ENCODE assay signal across 8 mouse cellular contexts in the genomic region with DNA sequence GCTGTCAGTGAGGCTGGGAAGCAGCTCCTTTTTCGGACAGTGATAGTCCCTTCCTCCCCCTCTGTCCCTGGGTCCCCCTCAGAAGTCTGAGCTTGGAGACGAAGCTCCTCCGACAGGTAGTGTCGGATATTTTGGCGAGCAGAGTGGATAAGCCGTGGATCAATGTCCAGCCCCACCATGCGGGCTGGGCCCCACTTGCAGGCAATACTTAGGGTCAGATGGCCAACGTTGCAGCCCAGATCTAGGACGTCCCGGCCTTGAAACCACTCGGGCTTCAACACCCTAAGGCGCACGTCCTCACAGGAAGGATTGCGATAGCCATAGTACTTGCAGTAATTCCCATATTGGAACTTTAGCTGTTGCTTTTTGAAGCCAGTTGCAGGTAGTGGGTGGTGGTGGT. TPM values are rescaled to one million over a fixed set of nuclear protein-coding genes. Genes with fewer than 3 reads are reported as not detected.
DNase-seq lines count a peak whose midpoint lies in the region; ATAC-seq and TF ChIP-seq lines count a peak whose summit lies in the region.

No protein-coding gene starts in this region.

- peak overlapping the region; percentile 89 for H3K4me3 ChIP-seq in heart, embryonic 10.5 days
- H3K4me3 ChIP-seq in E14TG2a.4 (replicated peaks; ENCODE audit: low read length): peak overlapping the region; percentile 94
- H3K4me3 ChIP-seq in embryonic fibroblast, embryonic 13.5 days (ENCODE audit: insufficient read depth, low read length): peak overlapping the region; percentile 71
- H3K4me3 ChIP-seq in limb, embryonic 15.5 days: peak overlapping the region; percentile 70

- peak overlapping the region; percentile 90 for H3K4me2 ChIP-seq in limb, embryonic 15.5 days

- H3K9ac ChIP-seq in limb, embryonic 15.5 days: peak overlapping the region; percentile 80; the same call in 1 of the 2 replicates

- peak overlapping the region; percentile 98 for H3K27ac ChIP-seq in heart, embryonic 10.5 days
- no peak overlapping the region for H3K27ac ChIP-seq in embryonic fibroblast, embryonic 13.5 days (ENCODE audit: insufficient read depth, low read length)
- H3K27ac ChIP-seq in limb, embryonic 15.5 days: no peak overlapping the region

- H3K27me3 ChIP-seq in heart, embryonic 10.5 days (ENCODE audit: insufficient read depth, poor library complexity, severe bottlenecking): peaks cover 4% of the 10 kb centered on the region; the same call in 1 of the 2 replicates
- peaks cover 7% of the 10 kb centered on the region for H3K27me3 ChIP-seq in E14TG2a.4 (ENCODE audit: insufficient read depth, low read length)
- H3K27me3 ChIP-seq in limb, embryonic 15.5 days: no peaks in the 10 kb centered on the region

- no peak for TF ChIP-seq POLR2A in embryonic fibroblast, embryonic 13.5 days (IDR thresholded peaks at IDR 0.05; ENCODE audit: low read depth, low read length)

- no peaks in the 10 kb centered on the region for H3K9me3 ChIP-seq in heart, embryonic 10.5 days
- H3K9me3 ChIP-seq in E14TG2a.4 (ENCODE audit: low read length): no peaks in the 10 kb centered on the region
- H3K9me3 ChIP-seq in limb, embryonic 15.5 days: no peaks in the 10 kb centered on the region

- peaks cover 39% of the 10 kb centered on the region for H3K4me1 ChIP-seq in heart, embryonic 10.5 days
- H3K4me1 ChIP-seq in E14TG2a.4 (replicated peaks; ENCODE audit: low read depth, low read length): peaks cover 69% of the 10 kb centered on the region
- peaks cover 7% of the 10 kb centered on the region for H3K4me1 ChIP-seq in embryonic fibroblast, embryonic 13.5 days (ENCODE audit: control insufficient read depth, insufficient read depth, low read length)
- peaks cover 42% of the 10 kb centered on the region for H3K4me1 ChIP-seq in limb, embryonic 15.5 days

- H3K36me3 ChIP-seq in heart, embryonic 10.5 days: peaks cover 52% of the 10 kb centered on the region
- peaks cover 58% of the 10 kb centered on the region for H3K36me3 ChIP-seq in E14TG2a.4 (ENCODE audit: insufficient read depth, low read length)
- H3K36me3 ChIP-seq in limb, embryonic 15.5 days: peaks cover 43% of the 10 kb centered on the region

- no peak for TF ChIP-seq CTCF in E14TG2a.4 (conservative IDR thresholded peaks at IDR 0.05; ENCODE audit: low read length)
- TF ChIP-seq CTCF in embryonic fibroblast, embryonic 13.5 days (IDR thresholded peaks at IDR 0.05; ENCODE audit: borderline replicate concordance, insufficient read depth, low read length): no peak

- no peak for ATAC-seq in limb, embryonic 15.5 days (ENCODE audit: insufficient number of reproducible peaks, low FRiP score, low TSS enrichment, low read depth)
- ATAC-seq in erythroid progenitor cell, adult 5-6 weeks (replicated peaks; ENCODE audit: low FRiP score, poor library complexity, severe bottlenecking): no peak

- 86% methylated on average over 14 of the region's 14 CpGs for WGBS in heart, embryonic 10.5 days
- 79% methylated on average over 14 of the region's 14 CpGs for WGBS in limb, embryonic 15.5 days

- DNase-seq in heart, embryonic 10.5 days (ENCODE audit: low spot score): no peak
- no peak for DNase-seq in heart, adult 9 months (ENCODE audit: low spot score in 2 of 2)
- no peak for DNase-seq in retina, embryonic 14.5 days (ENCODE audit: low spot score)
- no peak for DNase-seq in yolk sac, embryonic 10.5 days (ENCODE audit: low spot score)

RNA-seq across cellular contexts. Expression of gene Mepce, which starts 2.9 kb away (rescaled TPM):
- 7.1 and 10.4 TPM in 2 replicates for polyA plus RNA-seq in heart, embryonic 10.5 days (2016; fragmentation: Nextera tagmentation; extraction: Ambion mirVana)
- 27.7 and 34.8 TPM in 2 replicates for polyA plus RNA-seq in embryonic fibroblast, embryonic 13.5 days (2011; ENCODE audit: insufficient read length, low read depth, missing spikeins)
- 8.7 and 9.2 TPM in 2 replicates for polyA plus RNA-seq in limb, embryonic 15.5 days (2015; fragmentation: Nextera tagmentation; extraction: Ambion mirVana)
- 45.4 and 50.7 TPM in 2 replicates for total RNA-seq in erythroid progenitor cell, adult 5-6 weeks (2015; ENCODE audit: low replicate concordance)
- total RNA-seq in erythroid progenitor cell, adult 5-6 weeks (2017; ENCODE audit: low replicate concordance): 8.9 and 22.3 TPM in 2 replicates

RNA-seq across cellular contexts. Expression of gene Zcwpw1, which starts 3.1 kb away (rescaled TPM):
- 10.0 and 12.5 TPM in 2 replicates for polyA plus RNA-seq in heart, embryonic 10.5 days (2016; fragmentation: Nextera tagmentation; extraction: Ambion mirVana)
- 3.5 and 7.1 TPM in 2 replicates for polyA plus RNA-seq in embryonic fibroblast, embryonic 13.5 days (2011; ENCODE audit: insufficient read length, low read depth, missing spikeins)
- 19.7 and 24.4 TPM in 2 replicates for polyA plus RNA-seq in limb, embryonic 15.5 days (2015; fragmentation: Nextera tagmentation; extraction: Ambion mirVana)
- 9.7 and 15.5 TPM in 2 replicates for total RNA-seq in erythroid progenitor cell, adult 5-6 weeks (2015; ENCODE audit: low replicate concordance)
- 18.1 and 35.3 TPM in 2 replicates for total RNA-seq in erythroid progenitor cell, adult 5-6 weeks (2017; ENCODE audit: low replicate concordance)

RNA-seq across cellular contexts. Expression of gene Ppp1r35, which starts 5.9 kb away (rescaled TPM):
- 31.3 and 49.2 TPM in 2 replicates for polyA plus RNA-seq in heart, embryonic 10.5 days (2016; fragmentation: Nextera tagmentation; extraction: Ambion mirVana)
- 11.5 and 14.6 TPM in 2 replicates for polyA plus RNA-seq in embryonic fibroblast, embryonic 13.5 days (2011; ENCODE audit: insufficient read length, low read depth, missing spikeins)
- 22.2 and 27.8 TPM in 2 replicates for polyA plus RNA-seq in limb, embryonic 15.5 days (2015; fragmentation: Nextera tagmentation; extraction: Ambion mirVana)
- 43.6 and 45.8 TPM in 2 replicates for total RNA-seq in erythroid progenitor cell, adult 5-6 weeks (2015; ENCODE audit: low replicate concordance)
- 28.0 and 51.0 TPM in 2 replicates for total RNA-seq in erythroid progenitor cell, adult 5-6 weeks (2017; ENCODE audit: low replicate concordance)

RNA-seq across cellular contexts. Expression of gene Tsc22d4, which starts 39.0 kb away (rescaled TPM):
- polyA plus RNA-seq in heart, embryonic 10.5 days (2016; fragmentation: Nextera tagmentation; extraction: Ambion mirVana): 147 and 165 TPM in 2 replicates
- polyA plus RNA-seq in embryonic fibroblast, embryonic 13.5 days (2011; ENCODE audit: insufficient read length, low read depth, missing spikeins): 66.6 and 71.5 TPM in 2 replicates
- 169 and 197 TPM in 2 replicates for polyA plus RNA-seq in limb, embryonic 15.5 days (2015; fragmentation: Nextera tagmentation; extraction: Ambion mirVana)
- total RNA-seq in erythroid progenitor cell, adult 5-6 weeks (2015; ENCODE audit: low replicate concordance): 31.0 and 47.9 TPM in 2 replicates
- total RNA-seq in erythroid progenitor cell, adult 5-6 weeks (2017; ENCODE audit: low replicate concordance): 88.1 and 103 TPM in 2 replicates

RNA-seq across cellular contexts. Expression of gene Nyap1, which starts 43.1 kb away (rescaled TPM):
- polyA plus RNA-seq in heart, embryonic 10.5 days (2016; fragmentation: Nextera tagmentation; extraction: Ambion mirVana): 1.4 TPM in 2 replicates
- 5.7 and 7.0 TPM in 2 replicates for polyA plus RNA-seq in embryonic fibroblast, embryonic 13.5 days (2011; ENCODE audit: insufficient read length, low read depth, missing spikeins)
- polyA plus RNA-seq in limb, embryonic 15.5 days (2015; fragmentation: Nextera tagmentation; extraction: Ambion mirVana): 1.9 and 3.5 TPM in 2 replicates
- total RNA-seq in erythroid progenitor cell, adult 5-6 weeks (2015; ENCODE audit: low replicate concordance): 2.5 TPM in 1 of 2 replicates, not detected in the other
- total RNA-seq in erythroid progenitor cell, adult 5-6 weeks (2017; ENCODE audit: low replicate concordance): 1.4 and 4.9 TPM in 2 replicates
